Mouse (Mus musculus): ENCODE results near the gene Mageb16.

Gene Mageb16

DNA sequence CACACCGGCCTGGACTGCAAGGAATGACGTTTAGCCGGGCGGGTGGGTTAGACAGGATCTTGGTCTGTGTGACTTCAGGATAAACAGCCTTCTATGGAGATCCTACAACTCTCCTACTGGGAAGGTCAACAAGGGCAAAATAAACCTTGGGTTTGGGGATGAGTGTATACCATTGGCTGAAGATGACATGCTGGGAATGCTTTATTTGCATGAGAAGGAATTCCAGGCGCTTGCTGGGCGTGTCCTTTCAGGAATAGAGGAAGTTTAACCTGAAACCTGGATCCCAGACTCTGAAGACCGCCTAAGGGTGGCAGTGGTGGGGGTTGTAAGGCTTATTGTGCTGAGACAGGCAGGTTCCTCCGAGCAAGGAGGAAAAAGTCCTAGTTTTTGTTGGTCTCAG is at the start of gene Mageb16:
Gene Mageb16 (minus strand): TSS at position 25 of the 400 bp plus-strand sequence.
- in situ Hi-C loops (cut with MseI, MboI): no loop called here

DNA sequence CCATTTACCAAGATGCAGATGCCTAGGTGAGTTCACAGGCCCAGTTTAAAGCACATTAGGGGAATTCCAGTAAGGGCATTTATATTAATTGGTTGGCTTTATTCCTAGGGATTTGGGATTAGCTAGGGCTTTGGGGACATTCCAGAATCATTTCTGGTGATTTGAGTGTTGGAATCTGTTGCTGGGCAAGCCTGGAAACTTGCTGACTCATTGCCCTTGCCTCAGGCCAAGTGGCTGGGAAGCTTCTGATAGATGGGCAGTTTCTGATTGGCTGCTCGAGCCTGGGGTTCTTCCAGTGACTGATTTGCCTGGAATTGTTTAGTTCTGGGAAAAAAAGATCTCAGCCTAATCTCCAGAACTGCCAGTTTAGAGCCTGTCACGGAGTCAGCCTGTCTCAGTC is 20.1 kb downstream of the Mageb16 start:
- in situ Hi-C loops (cut with MseI, MboI): no loop called here

DNA sequence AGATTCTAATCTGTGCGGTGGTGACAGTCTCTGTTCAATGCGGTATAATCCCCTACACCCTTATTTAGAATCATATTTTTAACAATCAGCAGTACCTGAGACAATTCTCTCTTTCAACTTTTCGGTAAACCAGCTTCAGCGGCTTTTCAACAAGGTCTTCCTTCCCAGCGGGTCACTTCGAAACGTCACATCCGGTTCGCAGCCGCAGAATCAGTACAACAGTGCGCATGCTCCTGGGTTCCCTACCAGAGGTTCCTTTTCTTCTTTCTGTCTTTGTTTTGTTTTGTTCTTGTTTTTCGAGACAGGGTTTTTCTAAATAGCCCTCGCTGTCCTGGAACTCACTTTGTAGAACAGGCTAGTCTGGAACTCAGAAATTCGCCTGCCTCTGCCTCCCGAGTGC is 35.8 kb downstream of the Mageb16 start:
- in situ Hi-C loops (cut with MseI, MboI): no loop called here

DNA sequence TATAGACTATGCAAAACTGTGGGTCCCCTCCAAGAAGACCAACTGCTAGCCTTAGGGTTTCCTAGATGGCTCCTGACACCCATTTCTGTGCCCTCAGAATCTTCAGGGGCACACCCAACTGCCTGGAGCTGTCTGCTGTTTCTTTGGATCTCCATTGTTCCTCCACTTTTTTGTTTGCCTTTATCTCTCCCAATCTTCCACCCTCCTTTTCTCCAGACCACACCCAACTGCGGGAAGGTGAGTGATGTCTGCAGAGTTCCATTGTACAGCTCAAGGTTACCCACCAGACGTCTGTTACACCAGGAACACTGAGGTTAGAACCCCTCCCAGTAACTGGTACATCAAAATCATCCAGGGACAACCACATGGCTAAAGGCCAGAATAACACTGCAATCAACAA is 64.8 kb downstream of the Mageb16 start:
- in situ Hi-C loops (cut with MseI, MboI): no loop called here

Measured in mouse trophoblast stem cell (cell line).